In genomic region chr19:25805351-25805750, GRCm38 (mm10) we compare ENCODE assay signal across 10 mouse cellular contexts.
DNase-seq lines count a peak whose midpoint lies in the region; ATAC-seq and TF ChIP-seq lines count a peak whose summit lies in the region.
"Had no signal": no experiment of that assay in that cellular context is flagged by ENCODE, and none has a peak within 500 bp of the region (broad histone marks: within the 10 kb centered on the region; RNA-seq: fewer than 3 reads in every experiment).

No protein-coding gene starts in this region.

- no peak for TF ChIP-seq CTCF in left cerebral cortex, adult 2 months (IDR thresholded peaks at IDR 0.05)
- no peak for TF ChIP-seq CTCF in thymus, adult 2 months (IDR thresholded peaks at IDR 0.05; ENCODE audit: borderline replicate concordance, control insufficient read depth, extremely low read depth, insufficient read depth, low read length, poor library complexity)

- no peaks in the 10 kb centered on the region for H3K4me1 ChIP-seq in thymus, adult 2 months (replicated peaks; ENCODE audit: control insufficient read depth, insufficient read depth, low read length)
- H3K4me1 ChIP-seq: intestine, embryonic 15.5 days had no signal

- no peak overlapping the region for H3K27ac ChIP-seq in left cerebral cortex, adult 2 months
- H3K27ac ChIP-seq in thymus, adult 2 months (ENCODE audit: control insufficient read depth, insufficient read depth, low read length): no peak overlapping the region
- H3K27ac ChIP-seq: intestine, embryonic 15.5 days had no signal

- DNase-seq in gastrocnemius, postnatal 14 days: peak; percentile 10
- DNase-seq in gastrocnemius, postnatal 25 days: no peak
- peak; percentile 15 to 42 for DNase-seq in left cerebral cortex, adult 2 months (ENCODE audit: extremely low spot score in 1 of 2, low spot score in 2 of 2)
- DNase-seq in right cerebral cortex, postnatal 25 days: peak; percentile 48
- DNase-seq in thymus, adult 2 months: no peak
- no peak for DNase-seq in spleen, postnatal 10 days (ENCODE audit: low spot score in 2 of 2)
- no peak for DNase-seq in adrenal gland, postnatal 4 days (ENCODE audit: low spot score in 2 of 2)
- DNase-seq: liver had no signal

- no peak overlapping the region for H3K4me3 ChIP-seq in left cerebral cortex, adult 2 months
- no peak overlapping the region for H3K4me3 ChIP-seq in thymus, adult 2 months (ENCODE audit: control insufficient read depth, insufficient read depth, low read length)
- H3K4me3 ChIP-seq: intestine, embryonic 15.5 days had no signal

- intact Hi-C loops in gastrocnemius, postnatal 14 days (cut with DNase I; ENCODE audit: low total_unique reads): no loop called here
- intact Hi-C loops in left cerebral cortex, adult 2 months (cut with DNase I): loop anchor here (5.0 kb wide), 1 partner anchor 137 kb away; no protein-coding TSS in a partner anchor

- WGBS in thymus, adult 2 months: 82% methylated on average over 11 of the region's 11 CpGs

- no peaks in the 10 kb centered on the region for H3K36me3 ChIP-seq in thymus, adult 2 months (ENCODE audit: control insufficient read depth, insufficient read depth, low read length)
- H3K36me3 ChIP-seq: intestine, embryonic 15.5 days had no signal

- TF ChIP-seq POLR2A in thymus, adult 2 months (IDR thresholded peaks at IDR 0.05; ENCODE audit: control insufficient read depth, extremely low read depth, insufficient read depth, low read length, poor library complexity): no peak

- H3K27me3 ChIP-seq in thymus, adult 2 months (ENCODE audit: control insufficient read depth, insufficient read depth, low read length): no peaks in the 10 kb centered on the region
- H3K27me3 ChIP-seq: intestine, embryonic 15.5 days had no signal

- peak; percentile 98 for ATAC-seq in frontal cortex, adult (ENCODE audit: low TSS enrichment)
- ATAC-seq: intestine, embryonic 15.5 days had no signal

Comparison
In these comparisons a context has a peak if more than half of its experiments do, and no peak if none do; other contexts are left out.
1. DNase-seq: peak in gastrocnemius, postnatal 14 days (single experiment), left cerebral cortex, adult 2 months (2 of 2) and right cerebral cortex, postnatal 25 days (single experiment); none in gastrocnemius, postnatal 25 days (single experiment), thymus, adult 2 months (single experiment), spleen, postnatal 10 days (0 of 2) and adrenal gland, postnatal 4 days (0 of 2).